Mouse (Mus musculus) lung, postnatal 0 days (tissue): ENCODE measurements at regions not wholly inside any gene's neighbourhood (a gene's known extent, or its start where the extent isn't known, plus 50 kb on each side); places are given as distances from the start of the nearest gene placed in this dataset.

Experiments
- CTCF ChIP-seq: IDR thresholded peaks from 2 replicates; pipeline ENCODE4 v1.5.1; 2016; ENCODE audit warnings: antibody characterized with exemption, mild to moderate bottlenecking
- EP300 ChIP-seq: IDR thresholded peaks from 2 replicates; pipeline ENCODE4 v1.6.1; 2016; ENCODE audit warnings: antibody characterized with exemption, mild to moderate bottlenecking, control low read depth

DNA sequence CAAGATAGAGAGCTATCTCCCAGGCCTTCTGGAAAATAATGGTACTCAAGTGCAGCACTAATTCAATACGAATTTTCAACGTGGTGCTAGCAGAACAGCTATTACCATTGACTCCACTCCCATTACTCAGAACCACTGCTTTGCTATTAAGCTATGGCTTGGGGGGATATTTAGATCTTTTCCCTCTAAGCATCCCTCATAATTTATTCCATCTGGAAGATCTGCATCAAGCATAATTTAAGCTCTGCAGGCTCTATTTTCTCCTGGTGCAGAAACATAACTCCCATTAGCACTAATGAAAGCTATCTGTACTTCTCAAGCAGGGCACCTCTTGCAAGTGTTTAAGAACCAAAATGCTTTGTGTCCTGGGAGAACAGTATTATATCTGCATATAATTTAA lies 247.0 kb downstream of the S1pr1 start:
- TF ChIP-seq CTCF (no peak), EP300 (no peak)
